Mouse (Mus musculus) gastrocnemius, adult 18-20 months (tissue): ENCODE results near the gene Hist1h2bk. TPM values are rescaled to one million over a fixed set of nuclear protein-coding genes. Genes with fewer than 3 reads are reported as not detected.

Source experiments
- microRNA-seq: library from miRNA; unstranded; fragments of <30 nt; microRNA quantifications from one replicate; pipeline ENCODE4 v1.2.0, GENCODE M21; 2021
- total RNA-seq, 2 experiments: library from RNA; stranded (reverse); gene quantifications; 2 replicates each; pipeline ENCODE4 v1.2.3; 2021

Gene Hist1h2bk
- total RNA-seq, 2 experiments from 2014 or later = 2.1 to 3.6 TPM

Small RNA genes within 50 kb of the gene (microRNA-seq; reads per million reads assigned to microRNA genes)
- gene Gm26300 = not detected
- not detected for gene Gm44390
- gene Gm44486 = not detected

Other genes with a start within 250 kb of the Hist1h2bk start
- gene Hist1h2an, start 248.7 kb upstream of the Hist1h2bk start, total RNA-seq = not detected
- gene Hist1h2bp, start 248.4 kb upstream of the Hist1h2bk start, total RNA-seq = not detected
- gene Hist1h2bq, start 225.7 kb upstream of the Hist1h2bk start, total RNA-seq = 10 to 100 TPM; 14.4 to 17.7 TPM
- gene Hist1h2ao, start 225.4 kb upstream of the Hist1h2bk start, total RNA-seq = 1 to 10 TPM; 3.1 to 3.5 TPM
- gene Hist1h4m, start 224.1 kb upstream of the Hist1h2bk start, total RNA-seq = 10 to 100 TPM; 46.0 to 49.7 TPM
- gene Hist1h4n, start 203.7 kb upstream of the Hist1h2bk start, total RNA-seq = 1 to 10 TPM; 5.3 to 9.1 TPM
- not detected for gene Hist1h2ap, start 202.4 kb upstream of the Hist1h2bk start, total RNA-seq
- 10 to 100 TPM; 14.3 to 17.8 TPM for gene Hist1h2br, start 202.1 kb upstream of the Hist1h2bk start, total RNA-seq
- gene Zfp184, start 90.8 kb upstream of the Hist1h2bk start, total RNA-seq = under 1 TPM; 0.48 to 0.69 TPM
- gene Pom121l2, start 54.7 kb upstream of the Hist1h2bk start, total RNA-seq = not detected
- gene Prss16, start 26.1 kb upstream of the Hist1h2bk start, total RNA-seq = not detected
- 1 to 10 TPM; 1.6 to 2.2 TPM for gene Hist1h2ah, start 302 bp upstream of the Hist1h2bk start, total RNA-seq
- 10 to 100 TPM; 27.1 to 27.8 TPM for gene Hist1h4i, start 5.5 kb downstream of the Hist1h2bk start, total RNA-seq
- 1 to 10 TPM; 2.5 to 2.9 TPM for gene Hist1h2ag, start 7.1 kb downstream of the Hist1h2bk start, total RNA-seq
- 1 to 10 TPM; 2.4 to 2.7 TPM for gene Hist1h2bj, start 7.3 kb downstream of the Hist1h2bk start, total RNA-seq
- not detected for gene Vmn1r188, start 48.6 kb downstream of the Hist1h2bk start, total RNA-seq
- gene Vmn1r189, start 70.0 kb downstream of the Hist1h2bk start, total RNA-seq = not detected
- gene Vmn1r191, start 148.1 kb downstream of the Hist1h2bk start, total RNA-seq = not detected
- not detected for gene Vmn1r192, start 155.3 kb downstream of the Hist1h2bk start, total RNA-seq
- not detected for gene Vmn1r193, start 187.3 kb downstream of the Hist1h2bk start, total RNA-seq
- gene Vmn1r194, start 208.3 kb downstream of the Hist1h2bk start, total RNA-seq = not detected
- gene Vmn1r195, start 234.7 kb downstream of the Hist1h2bk start, total RNA-seq = not detected